Mouse (Mus musculus) spleen, adult 10 weeks (tissue): ENCODE results near the gene Tube1. TPM values are rescaled to one million over a fixed set of nuclear protein-coding genes. Genes with fewer than 3 reads are reported as not detected.

Source experiments
- polyA plus RNA-seq: library from polyadenylated mRNA; stranded (reverse); fragments of 350-450 nt; fragmentation: Illumina TruSeq; extraction: RNeasy Lipid Tissue Mini Kit (QIAGEN cat#74804); gene quantifications from one replicate; pipeline ENCODE4 v1.2.3, GENCODE M21; 2015; ENCODE audit warnings: low replicate concordance; ENCODE audit not compliant: insufficient read depth

The Tube1 gene
- polyA plus RNA-seq, result 4.8 TPM

GRCm38 (mm10) chr10:39133462-39134310 is at the start of gene Tube1, which contains the start of gene Fam229b:
Gene Tube1 (plus strand): TSS chr10:39133976.
Gene Fam229b (minus strand): TSS chr10:39133914.

GRCm38 (mm10) chr10:39163694-39164093 is 29.9 kb downstream of the Tube1 start, which contains the start of gene Ccn6:
Gene Ccn6 (minus strand): TSS chr10:39163794.

Other genes with a start within 250 kb of the Tube1 start
- 3.4 TPM for gene Lama4, start 168.5 kb upstream of the Tube1 start, polyA plus RNA-seq
- gene Fam229b, start 62 bp upstream of the Tube1 start, polyA plus RNA-seq, result 2.5 TPM
- gene Ccn6, start 29.8 kb downstream of the Tube1 start, polyA plus RNA-seq, result not detected
- gene Fyn, start 234.9 kb downstream of the Tube1 start, polyA plus RNA-seq, result 91.1 TPM